ENCODE assay signal across 27 mouse cellular contexts in genomic region chr5:30258776-30259175, GRCm38 (mm10). TPM values are rescaled to one million over a fixed set of nuclear protein-coding genes. Genes with fewer than 3 reads are reported as not detected.
A peak's percentile ranks its signal among the peaks of the same experiment; 100 is the strongest.
DNase-seq lines count a peak whose midpoint lies in the region; ATAC-seq lines count a peak whose summit lies in the region.
"Had no signal": no experiment of that assay in that cellular context is flagged by ENCODE, and none has a peak within 500 bp of the region (broad histone marks: within the 10 kb centered on the region; RNA-seq: fewer than 3 reads in every experiment).

No protein-coding gene starts in this region.

- no peak overlapping the region for H3K4me2 ChIP-seq in forebrain, embryonic 13.5 days
- H3K4me2 ChIP-seq: embryonic facial prominence, embryonic 15.5 days; forebrain, embryonic 15.5 days; heart, embryonic 11.5 days; heart, embryonic 15.5 days; hindbrain, embryonic 15.5 days had no signal

- peaks cover 61% of the 10 kb centered on the region for H3K36me3 ChIP-seq in forebrain, embryonic 13.5 days (ENCODE audit: poor library complexity, severe bottlenecking)

- 96% methylated on average over 7 of the region's 7 CpGs for WGBS in forebrain, embryonic 13.5 days

- H3K9me3 ChIP-seq in forebrain, embryonic 13.5 days (replicated peaks), result no peaks in the 10 kb centered on the region
- H3K9me3 ChIP-seq: embryonic facial prominence, embryonic 15.5 days; forebrain, embryonic 10.5 days; forebrain, embryonic 15.5 days; heart, embryonic 15.5 days; hindbrain, embryonic 10.5 days; hindbrain, embryonic 15.5 days had no signal

- H3K27me3 ChIP-seq in forebrain, embryonic 13.5 days, result no peaks in the 10 kb centered on the region
- H3K27me3 ChIP-seq: CH12.LX; embryonic facial prominence, embryonic 15.5 days; forebrain, embryonic 15.5 days; heart, embryonic 15.5 days; hindbrain, embryonic 15.5 days; Patski had no signal

- ATAC-seq in forebrain, embryonic 13.5 days, result no peak
- ATAC-seq: activated CD4-positive, CD25-positive, alpha-beta regulatory T cell, adult 4 months; forebrain, embryonic 15.5 days; intestine, embryonic 16.5 days; Patski had no signal

- DNase-seq in brain, adult 2 months (ENCODE audit: low read depth, low spot score), result peak; percentile 75
- peak; percentile 52 for DNase-seq in cerebellum, adult 11-12 months
- peak; percentile 70 for DNase-seq in cerebellum, adult 9-10 months
- DNase-seq in cerebellum, postnatal 25 days, result peak; percentile 68 to 76
- no peak for DNase-seq in gastrocnemius, postnatal 36 days
- DNase-seq in embryo, embryonic 10 days (ENCODE audit: low spot score), result no peak
- DNase-seq: adrenal gland, postnatal 14 days; embryo, embryonic 11 days; heart, adult 2 months; kidney, adult 2 months had no signal

- no peak overlapping the region for H3K27ac ChIP-seq in forebrain, embryonic 13.5 days
- H3K27ac ChIP-seq: embryonic facial prominence, embryonic 15.5 days; forebrain, embryonic 10.5 days; forebrain, embryonic 15.5 days; heart, adult 2 months; heart, embryonic 15.5 days; hindbrain, embryonic 10.5 days; hindbrain, embryonic 15.5 days had no signal

- H3K9ac ChIP-seq in forebrain, embryonic 13.5 days, result no peak overlapping the region
- H3K9ac ChIP-seq: embryonic facial prominence, embryonic 15.5 days; forebrain, embryonic 15.5 days; heart, embryonic 15.5 days; hindbrain, embryonic 15.5 days had no signal

- H3K4me1 ChIP-seq in forebrain, embryonic 13.5 days, result no peaks in the 10 kb centered on the region
- H3K4me1 ChIP-seq: embryonic facial prominence, embryonic 15.5 days; forebrain, embryonic 10.5 days; forebrain, embryonic 15.5 days; heart, embryonic 15.5 days; hindbrain, embryonic 10.5 days; hindbrain, embryonic 15.5 days had no signal

- no peak overlapping the region for H3K4me3 ChIP-seq in forebrain, embryonic 13.5 days
- H3K4me3 ChIP-seq: embryonic facial prominence, embryonic 15.5 days; erythroblast, embryonic 14.5 days; forebrain, embryonic 10.5 days; forebrain, embryonic 15.5 days; heart, adult 2 months; heart, embryonic 15.5 days; hindbrain, embryonic 10.5 days; hindbrain, embryonic 15.5 days had no signal

- intact Hi-C loops in gastrocnemius, postnatal 36 days (cut with DNase I), result no loop called here

RNA-seq across cellular contexts. Expression of gene Drc1, which starts 22.4 kb away (rescaled TPM):
- under 1 TPM in 1 of 2 experiments, not detected in 1; 0.48 TPM for total RNA-seq in gastrocnemius, postnatal 36 days (2021)
- polyA plus RNA-seq in forebrain, embryonic 13.5 days (2015; fragmentation: Nextera tagmentation; extraction: Ambion mirVana), result 1.9 and 3.3 TPM in 2 replicates
- total RNA-seq: gastrocnemius, adult 8-10 months; heart, adult 2 months; heart, postnatal 25 days had no signal
- polyA plus RNA-seq: erythroblast, embryonic 14.5 days had no signal

RNA-seq across cellular contexts. Expression of gene Selenoi, which starts 26.4 kb away (rescaled TPM):
- 1 to 10 TPM; 9.0 to 9.8 TPM for total RNA-seq in gastrocnemius, postnatal 36 days (2021)
- 21.3 and 24.5 TPM in 2 replicates for polyA plus RNA-seq in forebrain, embryonic 13.5 days (2015; fragmentation: Nextera tagmentation; extraction: Ambion mirVana)

RNA-seq across cellular contexts. Expression of gene Adgrf3, which starts 53.3 kb away (rescaled TPM):
- not detected for total RNA-seq in gastrocnemius, postnatal 36 days (2021)
- polyA plus RNA-seq in forebrain, embryonic 13.5 days (2015; fragmentation: Nextera tagmentation; extraction: Ambion mirVana), result not detected in 2 replicates
- total RNA-seq: adrenal gland, adult 18-20 months; adrenal gland, postnatal 14 days; gastrocnemius, adult 8-10 months had no signal
- polyA plus RNA-seq: activated CD4-positive, CD25-positive, alpha-beta regulatory T cell, adult 4 months; embryonic facial prominence, embryonic 11.5 days; erythroblast, embryonic 14.5 days; forebrain, embryonic 10.5 days; forebrain, embryonic 15.5 days; hindbrain, embryonic 10.5 days; hindbrain, embryonic 15.5 days had no signal

Comparison
In these comparisons a context has a peak if more than half of its experiments do, and no peak if none do; other contexts are left out.
1. DNase-seq: peak in brain, adult 2 months (single experiment), cerebellum, adult 11-12 months (single experiment), cerebellum, adult 9-10 months (single experiment) and cerebellum, postnatal 25 days (2 of 2); none in gastrocnemius, postnatal 36 days (0 of 2) and embryo, embryonic 10 days (single experiment).